ENCODE assay signal across 18 mouse cellular contexts in the genomic region with DNA sequence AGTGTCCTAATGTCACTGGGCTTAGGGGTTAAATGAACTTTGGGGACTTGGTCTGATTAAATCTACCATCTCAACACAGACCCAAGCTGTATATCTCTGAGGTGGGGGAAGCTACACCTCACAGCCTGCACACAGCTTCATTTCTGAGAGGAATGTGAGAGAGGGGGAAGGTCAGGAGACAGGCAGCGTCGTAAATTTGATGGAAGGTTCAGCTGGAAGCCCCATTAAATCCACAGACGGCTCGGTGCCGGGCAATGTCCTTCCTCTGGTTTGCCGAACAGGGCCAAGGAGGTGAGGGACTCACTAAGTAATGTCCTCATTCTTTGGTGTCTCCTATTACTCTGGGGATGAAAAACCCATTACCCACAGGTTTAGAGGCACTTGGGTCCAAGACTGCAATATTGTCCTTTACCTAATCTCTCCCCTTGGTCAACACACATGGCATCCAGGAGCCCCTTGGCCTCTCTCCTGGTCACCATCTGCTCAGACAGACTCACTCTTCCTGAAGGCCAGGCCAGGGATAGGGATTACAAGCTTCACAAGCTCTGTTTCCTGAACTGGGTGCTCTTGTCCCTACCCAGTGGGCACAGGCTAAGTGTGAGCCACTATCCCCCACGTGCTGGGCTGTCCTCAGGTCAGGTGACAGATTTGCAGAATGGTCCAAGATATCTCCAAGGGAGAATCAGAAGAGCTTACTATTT.
DNase-seq lines count a peak whose midpoint lies in the region; ATAC-seq and TF ChIP-seq lines count a peak whose summit lies in the region.
"Had no signal": no experiment of that assay in that cellular context is flagged by ENCODE, and none has a peak within 500 bp of the region (broad histone marks: within the 10 kb centered on the region; RNA-seq: fewer than 3 reads in every experiment).

No protein-coding gene starts in this region.

- ATAC-seq in cerebellum, adult (ENCODE audit: insufficient number of reproducible peaks, low FRiP score, low TSS enrichment), result no peak
- ATAC-seq in kidney, postnatal 0 days (replicated peaks; ENCODE audit: low FRiP score, low read depth), result peak; percentile 76

- no peak overlapping the region for H3K4me3 ChIP-seq in kidney, postnatal 0 days (replicated peaks; ENCODE audit: low read depth, low read length)
- H3K4me3 ChIP-seq in kidney, adult 2 months (ENCODE audit: insufficient read depth, low read depth, low read length), result no peak overlapping the region
- H3K4me3 ChIP-seq: embryonic facial prominence, embryonic 13.5 days; heart, adult 2 months; liver, embryonic 15.5 days had no signal

- H3K27ac ChIP-seq in kidney, postnatal 0 days, result no peak overlapping the region
- no peak overlapping the region for H3K27ac ChIP-seq in kidney, adult 2 months (ENCODE audit: insufficient read depth, low read depth, low read length)
- H3K27ac ChIP-seq: embryonic facial prominence, embryonic 13.5 days; heart, adult 2 months; hindbrain, embryonic 14.5 days; liver, embryonic 15.5 days had no signal

- TF ChIP-seq CTCF in kidney, postnatal 0 days (IDR thresholded peaks at IDR 0.05; ENCODE audit: low read depth), result no peak
- no peak for TF ChIP-seq CTCF in kidney, adult 2 months (conservative IDR thresholded peaks at IDR 0.05; ENCODE audit: insufficient read depth, insufficient read length, low read depth, low read length)

- H3K4me2 ChIP-seq in kidney, postnatal 0 days (ENCODE audit: low read length), result no peak overlapping the region
- H3K4me2 ChIP-seq: embryonic facial prominence, embryonic 13.5 days; hindbrain, embryonic 14.5 days; liver, embryonic 15.5 days; midbrain, embryonic 11.5 days had no signal

- H3K9me3 ChIP-seq in kidney, postnatal 0 days (replicated peaks; ENCODE audit: low read length), result no peaks in the 10 kb centered on the region
- H3K9me3 ChIP-seq: embryonic facial prominence, embryonic 13.5 days; liver, embryonic 15.5 days had no signal

- no peak for TF ChIP-seq POLR2A in kidney, adult 2 months (IDR thresholded peaks at IDR 0.05; ENCODE audit: low read depth, low read length)

- DNase-seq in cerebellum, adult 11-12 months, result peak; percentile 61
- peak; percentile 89 for DNase-seq in kidney, postnatal 0 days (ENCODE audit: low spot score)
- no peak for DNase-seq in kidney, adult 2 months
- DNase-seq in embryo, embryonic 11 days, result peak; percentile 57
- DNase-seq in yolk sac, embryonic 10.5 days (ENCODE audit: low spot score), result peak; percentile 17
- DNase-seq in gastrocnemius, postnatal 4 days (ENCODE audit: low spot score in 2 of 2), result no peak
- DNase-seq in urinary bladder, postnatal 4 days (ENCODE audit: low spot score in 2 of 2), result no peak
- DNase-seq: adrenal gland, postnatal 25 days; heart, adult 2 months; kidney, postnatal 10 days; layer of hippocampus, adult 9-11 months; lung, postnatal 10 days had no signal

- no peak overlapping the region for H3K9ac ChIP-seq in kidney, postnatal 0 days (ENCODE audit: low read depth, low read length)
- H3K9ac ChIP-seq: embryonic facial prominence, embryonic 13.5 days; hindbrain, embryonic 14.5 days; liver, embryonic 15.5 days had no signal

- H3K36me3 ChIP-seq in kidney, postnatal 0 days (ENCODE audit: insufficient read depth, low read length), result no peaks in the 10 kb centered on the region
- H3K36me3 ChIP-seq in kidney, adult 2 months (ENCODE audit: control insufficient read depth, insufficient read depth, low read length), result no peaks in the 10 kb centered on the region
- H3K36me3 ChIP-seq: liver, embryonic 15.5 days had no signal

- H3K27me3 ChIP-seq in kidney, postnatal 0 days (ENCODE audit: insufficient read depth, low read length), result no peaks in the 10 kb centered on the region
- no peaks in the 10 kb centered on the region for H3K27me3 ChIP-seq in kidney, adult 2 months (replicated peaks; ENCODE audit: control insufficient read depth, insufficient read depth, low read length)
- H3K27me3 ChIP-seq: CH12.LX; embryonic facial prominence, embryonic 13.5 days; liver, embryonic 15.5 days had no signal

- H3K4me1 ChIP-seq in kidney, postnatal 0 days (replicated peaks; ENCODE audit: insufficient read depth, low read length), result no peaks in the 10 kb centered on the region
- H3K4me1 ChIP-seq in kidney, adult 2 months (ENCODE audit: control insufficient read depth, insufficient read depth, low read length), result no peaks in the 10 kb centered on the region
- H3K4me1 ChIP-seq: liver, embryonic 15.5 days had no signal

- 10% methylated on average over 7 of the region's 7 CpGs for WGBS in kidney, postnatal 0 days
- 34% methylated on average over 7 of the region's 7 CpGs for WGBS in kidney, adult 2 months

Comparison
In these comparisons a context has a peak if more than half of its experiments do, and no peak if none do; other contexts are left out.
1. DNase-seq: peak in cerebellum, adult 11-12 months (single experiment), kidney, postnatal 0 days (single experiment), embryo, embryonic 11 days (single experiment) and yolk sac, embryonic 10.5 days (single experiment); none in kidney, adult 2 months (single experiment), gastrocnemius, postnatal 4 days (0 of 2) and urinary bladder, postnatal 4 days (0 of 2).